Mouse (Mus musculus): ENCODE data around the gene Sncg. TPM values are rescaled to one million over a fixed set of nuclear protein-coding genes. Genes with fewer than 3 reads are reported as not detected.

Gene Sncg
- not detected for polyA plus RNA-seq (2017; shearing (Covaris generic))

DNA sequence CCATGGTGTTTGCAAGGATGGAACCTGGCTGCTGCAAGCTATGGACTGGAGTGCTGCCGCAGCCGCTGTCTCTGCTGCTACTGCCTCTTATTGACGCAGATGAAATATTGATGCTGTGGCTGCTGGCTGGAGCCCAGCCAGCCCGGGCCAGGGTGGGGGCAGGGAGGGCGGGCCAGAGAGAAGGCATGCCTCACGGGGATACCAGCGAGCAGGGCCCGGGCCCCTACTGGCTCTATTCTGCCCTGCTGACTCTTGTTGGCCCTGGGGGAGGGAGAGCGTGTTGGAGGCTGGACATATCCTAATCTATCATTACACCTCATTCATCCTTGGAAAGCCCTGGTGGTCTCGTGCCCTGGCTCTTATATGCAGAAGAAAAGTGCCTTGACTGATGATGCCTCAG lies at the start of gene Sncg:
TSS of gene Sncg (minus strand) at position 213 of the 400 bp plus-strand sequence.

DNA sequence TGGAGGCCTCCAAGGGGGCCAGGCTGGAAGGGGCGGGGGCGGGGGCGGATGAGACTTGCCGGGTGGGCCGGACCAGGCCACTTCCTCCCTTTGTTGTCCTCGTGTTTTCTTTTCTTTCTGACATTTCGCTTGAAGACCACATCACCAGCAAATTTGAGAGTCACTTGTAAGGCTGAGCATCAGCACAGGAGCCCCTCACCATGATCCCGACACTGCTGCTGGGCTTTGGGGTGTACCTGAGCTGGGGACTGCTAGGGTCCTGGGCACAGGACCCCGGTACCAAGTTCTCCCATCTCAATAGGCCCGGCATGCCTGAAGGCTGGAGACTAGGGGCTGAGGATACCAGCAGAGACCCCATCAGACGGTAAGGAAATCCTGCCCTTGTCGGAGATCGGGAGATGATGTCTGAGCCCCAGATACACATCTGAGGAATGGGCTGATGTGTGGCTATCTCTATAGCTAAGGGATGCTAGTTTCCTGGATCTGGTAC lies 871 bp upstream of the Sncg start, which contains the start of gene Mmrn2:
TSS of gene Mmrn2 (plus strand) at position 51 of the 490 bp plus-strand sequence.

DNA sequence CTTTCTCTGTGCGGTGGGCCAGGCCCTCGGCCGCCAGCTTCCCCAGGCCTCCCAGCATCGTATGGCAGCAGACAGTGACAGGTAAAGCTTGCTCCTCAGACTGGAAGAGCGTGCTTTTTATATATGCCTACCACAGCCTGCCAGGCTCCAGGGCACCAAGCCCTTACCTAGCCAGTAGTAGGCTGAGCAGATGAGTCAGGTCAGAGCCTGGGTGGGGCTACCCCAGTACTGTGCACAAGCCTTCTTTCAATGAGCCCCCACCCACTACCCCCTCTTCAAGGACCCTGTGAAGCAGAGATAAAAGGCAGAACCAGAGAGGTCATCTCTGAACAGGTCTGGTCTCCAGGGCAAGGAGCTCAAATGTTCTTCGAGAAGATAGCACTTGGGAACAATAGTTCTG lies 19.3 kb downstream of the Sncg start, which contains the start of gene Fam25c:
TSS of gene Fam25c (minus strand) at position 133 of the 400 bp plus-strand sequence.

Other genes starting within 250 kb of the Sncg start
- gene Npy4r, start 222.3 kb downstream of the Sncg start, polyA plus RNA-seq (2017; shearing (Covaris generic)) = not detected
- gene Gprin2, start 173.1 kb downstream of the Sncg start, polyA plus RNA-seq (2017; shearing (Covaris generic)) = not detected
- not detected for gene Syt15, start 155.2 kb downstream of the Sncg start, polyA plus RNA-seq (2017; shearing (Covaris generic))
- 23.7 TPM for gene Shld2, start 64.3 kb downstream of the Sncg start, polyA plus RNA-seq (2017; shearing (Covaris generic))
- gene Glud1, start 64.1 kb downstream of the Sncg start, polyA plus RNA-seq (2017; shearing (Covaris generic)) = 114 TPM
- not detected for gene Fam25c, start 19.4 kb downstream of the Sncg start, polyA plus RNA-seq (2017; shearing (Covaris generic))
- gene Mmrn2, start 676 bp upstream of the Sncg start, polyA plus RNA-seq (2017; shearing (Covaris generic)) = not detected
- gene Bmpr1a, start 128.6 kb upstream of the Sncg start, polyA plus RNA-seq (2017; shearing (Covaris generic)) = 0.52 TPM
- not detected for gene 9230112D13Rik, start 148.0 kb upstream of the Sncg start, polyA plus RNA-seq (2017; shearing (Covaris generic))
- 0.09 TPM for gene Ldb3, start 213.9 kb upstream of the Sncg start, polyA plus RNA-seq (2017; shearing (Covaris generic))
- not detected for gene Opn4, start 225.4 kb upstream of the Sncg start, polyA plus RNA-seq (2017; shearing (Covaris generic))